Mouse (Mus musculus): ENCODE measurements around the gene A830031A19Rik.

DNA sequence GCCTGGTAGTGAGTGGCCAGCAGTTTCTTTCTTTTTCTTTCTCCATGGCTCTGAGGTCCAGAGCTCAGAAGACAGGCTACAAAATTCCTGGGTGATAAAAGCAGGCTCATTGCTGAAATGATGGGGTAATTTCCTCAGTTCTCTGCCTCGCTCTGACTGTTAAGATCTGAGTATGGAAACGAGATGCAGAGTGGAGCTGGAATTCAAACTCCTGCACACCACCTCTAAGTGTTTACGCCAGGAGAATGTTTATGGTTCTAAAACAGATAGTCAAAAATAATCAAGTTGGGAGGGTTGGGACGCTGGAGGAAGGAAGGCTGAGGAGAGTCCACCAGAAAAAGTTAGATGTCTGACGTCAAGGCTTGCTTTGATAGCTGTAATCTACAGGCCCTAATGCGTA is 10.6 kb downstream of the A830031A19Rik start:
- TF ChIP-seq CTCF (IDR thresholded peaks at IDR 0.05; ENCODE audit: extremely low read depth, insufficient read depth, insufficient read length, insufficient replicate concordance) (no peak), POLR2A (IDR thresholded peaks at IDR 0.05; ENCODE audit: low read depth, low read length) (no peak)
